Mouse (Mus musculus) brain, embryonic 14.5 days (tissue): ENCODE results near the gene Gm17490.

Experiments used
- CTCF ChIP-seq: fragments of 200-500 bp; IDR thresholded peaks from 2 replicates; pipeline ENCODE4 v1.5.1; 2012; ENCODE audit warnings: inconsistent platforms, mild to moderate bottlenecking, moderate library complexity, borderline replicate concordance; ENCODE audit not compliant: insufficient read depth, insufficient read length; ENCODE audit errors: extremely low read depth
- POLR2A ChIP-seq: fragments of 200-500 bp; IDR thresholded peaks from 2 replicates; pipeline ENCODE4 v1.6.1; 2012; ENCODE audit warnings: mild to moderate bottlenecking, inconsistent platforms, borderline replicate concordance; ENCODE audit not compliant: poor library complexity, insufficient read depth, insufficient read length, severe bottlenecking; ENCODE audit errors: extremely low read depth

- TF ChIP-seq POLR2A (no peak), CTCF (no peak)
Observed at GRCm38 (mm10) chr2:11636138-11636480, 10.0 kb upstream of the Gm17490 start.
